Mouse (Mus musculus): ENCODE data around the gene Nckipsd. TPM values are rescaled to one million over a fixed set of nuclear protein-coding genes. Genes with fewer than 3 reads are reported as not detected.

Nckipsd gene
- polyA plus RNA-seq, 1 experiment from 2014 or later = 15.3 TPM

DNA sequence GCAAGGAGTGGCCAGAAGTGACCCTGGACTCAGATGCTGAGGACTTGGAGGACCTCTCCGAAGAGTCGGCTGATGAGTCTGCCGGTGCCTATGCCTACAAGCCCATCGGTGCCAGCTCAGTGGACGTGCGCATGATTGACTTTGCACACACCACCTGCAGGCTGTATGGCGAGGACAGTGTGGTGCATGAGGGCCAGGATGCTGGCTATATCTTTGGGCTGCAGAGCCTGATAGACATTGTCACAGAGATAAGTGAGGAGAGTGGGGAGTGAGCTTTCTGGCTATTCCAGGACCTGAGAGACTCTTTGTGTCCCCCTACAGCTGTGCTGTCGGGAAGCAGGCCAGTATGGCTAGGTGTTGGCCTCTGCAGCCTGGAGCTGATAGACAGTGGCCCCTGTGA lies 2.4 kb upstream of the Nckipsd start:
- no peaks in the 10 kb centered on the region for H3K9me3 ChIP-seq
- no peak overlapping the region for H3K4me2 ChIP-seq
- peaks cover 60% of the 10 kb centered on the region for H3K36me3 ChIP-seq
- 77% methylated on average over 8 of the region's 8 CpGs for WGBS
- no peak for ATAC-seq (ENCODE audit: borderline replicate concordance, extremely low read depth, low FRiP score, low TSS enrichment)
- no peak overlapping the region for H3K4me3 ChIP-seq
- H3K9ac ChIP-seq = no peak overlapping the region
- no peaks in the 10 kb centered on the region for H3K27me3 ChIP-seq
- H3K4me1 ChIP-seq = peaks cover 20% of the 10 kb centered on the region
- no peak overlapping the region for H3K27ac ChIP-seq

DNA sequence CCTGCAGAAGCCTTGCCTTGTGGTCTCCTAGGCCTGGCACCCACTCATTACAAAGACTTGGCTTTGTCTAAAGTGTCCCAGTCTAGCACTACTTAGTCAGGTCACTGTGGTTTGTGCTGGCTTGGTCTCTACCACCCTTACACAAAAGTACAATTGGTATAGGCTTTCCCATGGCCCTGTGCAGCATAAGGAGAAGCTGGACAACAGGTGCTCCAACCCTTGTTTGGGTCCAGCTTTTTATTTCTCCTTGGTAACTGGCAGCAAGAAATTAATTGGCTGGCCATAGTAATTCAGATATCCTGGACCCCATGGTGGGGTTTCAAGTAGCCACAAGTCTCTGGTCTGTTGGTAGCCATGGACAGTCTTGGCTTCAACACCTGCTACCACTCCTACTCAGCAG lies 1.8 kb upstream of the Nckipsd start:
- peaks cover 20% of the 10 kb centered on the region for H3K4me1 ChIP-seq
- H3K9me3 ChIP-seq = no peaks in the 10 kb centered on the region
- H3K4me3 ChIP-seq = no peak overlapping the region
- no peak overlapping the region for H3K27ac ChIP-seq
- peaks cover 54% of the 10 kb centered on the region for H3K36me3 ChIP-seq
- no peak overlapping the region for H3K4me2 ChIP-seq
- no peak overlapping the region for H3K9ac ChIP-seq
- no peak for ATAC-seq (ENCODE audit: borderline replicate concordance, extremely low read depth, low FRiP score, low TSS enrichment)
- H3K27me3 ChIP-seq = no peaks in the 10 kb centered on the region

DNA sequence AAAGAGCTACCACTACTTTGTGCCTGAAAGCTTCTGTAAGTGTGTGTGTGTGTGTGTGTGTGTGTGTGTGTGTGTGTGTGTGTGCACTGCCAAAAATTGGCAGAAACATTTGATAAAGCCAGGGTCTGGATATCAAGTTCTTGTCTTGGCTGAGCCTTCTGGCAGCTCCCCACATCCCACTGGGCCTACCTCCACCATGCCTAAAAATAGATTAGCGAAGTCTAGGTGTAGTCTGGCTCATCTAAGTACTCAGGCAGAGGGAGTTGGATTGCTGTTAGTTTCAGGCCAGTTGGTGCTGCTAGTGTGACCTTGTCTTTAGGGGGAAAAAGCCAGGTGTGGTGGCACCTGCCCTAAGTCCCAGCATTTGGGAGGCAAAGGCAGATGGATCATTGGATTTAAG lies 1.3 kb upstream of the Nckipsd start:
- H3K9ac ChIP-seq = no peak overlapping the region
- 91% methylated on average over 1 of the region's 1 CpGs for WGBS
- no peak overlapping the region for H3K4me2 ChIP-seq
- H3K27ac ChIP-seq = no peak overlapping the region
- no peak overlapping the region for H3K4me3 ChIP-seq
- H3K9me3 ChIP-seq = no peaks in the 10 kb centered on the region
- H3K4me1 ChIP-seq = peaks cover 20% of the 10 kb centered on the region
- H3K27me3 ChIP-seq = no peaks in the 10 kb centered on the region
- H3K36me3 ChIP-seq = peaks cover 50% of the 10 kb centered on the region
- no peak for ATAC-seq (ENCODE audit: borderline replicate concordance, extremely low read depth, low FRiP score, low TSS enrichment)

DNA sequence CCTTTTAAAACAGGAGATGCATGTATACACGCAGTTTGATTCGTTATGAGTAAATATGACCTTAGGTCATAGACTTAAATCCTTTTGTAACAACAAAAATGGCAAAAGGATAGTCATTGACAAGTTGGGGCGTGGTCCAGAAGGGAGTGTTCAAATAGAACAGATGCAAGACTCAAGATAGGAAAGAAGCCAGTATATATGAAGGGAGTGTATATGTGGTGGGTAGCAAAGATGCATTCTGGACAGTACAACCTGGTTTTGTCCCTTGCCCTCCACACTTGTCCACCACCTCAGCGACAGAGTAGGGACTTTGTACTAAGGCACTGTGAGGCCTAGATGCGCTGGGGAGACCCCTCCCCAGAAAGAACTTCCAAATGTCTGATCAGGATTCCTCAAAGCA lies 494 bp upstream of the Nckipsd start:
- no peak; the same call in 1 of the 2 replicates for ATAC-seq (ENCODE audit: borderline replicate concordance, extremely low read depth, low FRiP score, low TSS enrichment)
- Histone ChIP-seq H3K9ac (no peak overlapping the region), H3K4me2 (no peak overlapping the region), H3K9me3 (no peaks in the 10 kb centered on the region), H3K4me1 (peaks cover 20% of the 10 kb centered on the region), H3K4me3 (0 out of 2 replicates have a peak overlapping the region, but pooled peaks have one; percentile 64), H3K27me3 (no peaks in the 10 kb centered on the region), H3K27ac (no peak overlapping the region), H3K36me3 (peaks cover 47% of the 10 kb centered on the region)
- WGBS = 63% methylated on average over 5 of the region's 5 CpGs

DNA sequence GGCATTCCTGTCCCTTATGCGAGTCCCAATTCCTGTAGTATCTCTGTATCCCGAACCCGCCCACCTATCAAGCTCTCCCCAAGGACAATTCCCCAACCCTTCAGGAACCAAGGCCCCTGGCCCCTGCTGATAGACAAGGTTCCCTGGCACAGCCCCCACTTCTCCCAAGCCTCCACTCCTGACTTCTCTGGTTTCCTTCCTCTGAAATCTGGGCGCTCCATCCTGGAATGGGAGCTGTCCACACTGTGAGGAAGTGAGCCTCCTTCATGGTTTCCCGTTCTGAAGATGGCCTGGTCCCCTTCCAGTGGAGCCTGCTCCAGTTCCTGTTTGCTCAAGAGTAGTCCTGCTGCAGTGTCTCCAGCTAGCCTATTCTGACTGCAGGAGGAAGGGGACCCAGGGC lies 1.0 kb downstream of the Nckipsd start:
- no peak for ATAC-seq (ENCODE audit: borderline replicate concordance, extremely low read depth, low FRiP score, low TSS enrichment)
- no peaks in the 10 kb centered on the region for H3K27me3 ChIP-seq
- H3K36me3 ChIP-seq = peaks cover 45% of the 10 kb centered on the region
- H3K4me3 ChIP-seq = peak overlapping the region; percentile 64
- peak overlapping the region; percentile 73 for H3K4me2 ChIP-seq
- H3K9me3 ChIP-seq = no peaks in the 10 kb centered on the region
- no peak overlapping the region for H3K9ac ChIP-seq
- no peak overlapping the region for H3K27ac ChIP-seq
- peaks cover 20% of the 10 kb centered on the region for H3K4me1 ChIP-seq
- 45% methylated on average over 5 of the region's 5 CpGs for WGBS

DNA sequence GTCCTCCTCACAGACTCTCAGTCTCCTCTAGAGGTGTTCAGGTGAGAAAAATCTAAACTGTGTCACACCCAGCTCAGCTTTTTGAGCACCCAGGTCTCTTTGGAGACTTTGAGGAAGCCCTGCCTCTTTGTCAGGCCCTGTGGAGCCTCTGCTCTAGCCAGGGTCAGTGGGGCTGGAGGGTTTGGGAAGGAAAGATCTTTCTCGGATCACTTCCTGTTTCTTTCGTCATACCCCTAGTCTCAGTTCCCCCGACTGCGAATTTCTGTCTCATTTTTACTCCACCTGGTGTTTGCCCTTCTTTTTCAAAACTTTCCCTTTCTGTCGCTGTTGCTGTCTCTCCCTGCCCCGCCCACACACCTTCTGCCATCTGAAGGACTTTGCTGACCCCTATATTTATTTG lies 1.6 kb downstream of the Nckipsd start:
- peak overlapping the region; percentile 73; the same call in 1 of the 2 replicates for H3K4me2 ChIP-seq
- peaks cover 20% of the 10 kb centered on the region for H3K4me1 ChIP-seq
- 57% methylated on average over 6 of the region's 6 CpGs for WGBS
- peaks cover 45% of the 10 kb centered on the region for H3K36me3 ChIP-seq
- no peaks in the 10 kb centered on the region for H3K9me3 ChIP-seq
- no peak overlapping the region for H3K9ac ChIP-seq
- H3K4me3 ChIP-seq = no peak overlapping the region
- H3K27me3 ChIP-seq = no peaks in the 10 kb centered on the region
- no peak for ATAC-seq (ENCODE audit: borderline replicate concordance, extremely low read depth, low FRiP score, low TSS enrichment)
- no peak overlapping the region; the same call in 1 of the 2 replicates for H3K27ac ChIP-seq

DNA sequence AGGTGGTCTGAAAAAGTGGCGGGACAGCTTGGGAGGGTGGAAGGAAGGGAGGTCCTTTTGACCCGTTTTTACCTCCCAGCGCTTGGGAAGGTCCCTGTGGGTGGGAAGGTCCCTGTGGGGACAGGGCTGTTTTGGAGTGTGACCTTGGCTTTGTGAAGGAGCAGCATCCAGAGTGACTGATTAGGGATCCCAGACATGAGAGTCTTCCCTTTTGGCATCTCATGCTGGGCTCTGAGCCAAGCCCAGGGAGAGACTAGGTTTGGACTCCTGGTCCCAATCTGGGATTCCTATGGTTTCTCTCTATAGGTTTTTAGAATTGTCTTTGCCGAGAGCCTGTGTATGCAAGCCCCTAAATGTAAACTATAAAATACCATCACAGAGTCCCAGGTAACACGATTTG lies 2.3 kb downstream of the Nckipsd start:
- no peak overlapping the region for H3K9ac ChIP-seq
- no peak overlapping the region for H3K4me3 ChIP-seq
- peaks cover 20% of the 10 kb centered on the region for H3K4me1 ChIP-seq
- no peak overlapping the region for H3K4me2 ChIP-seq
- H3K27me3 ChIP-seq = no peaks in the 10 kb centered on the region
- no peak for ATAC-seq (ENCODE audit: borderline replicate concordance, extremely low read depth, low FRiP score, low TSS enrichment)
- 74% methylated on average over 5 of the region's 5 CpGs for WGBS
- H3K9me3 ChIP-seq = no peaks in the 10 kb centered on the region
- peaks cover 45% of the 10 kb centered on the region for H3K36me3 ChIP-seq
- no peak overlapping the region for H3K27ac ChIP-seq

DNA sequence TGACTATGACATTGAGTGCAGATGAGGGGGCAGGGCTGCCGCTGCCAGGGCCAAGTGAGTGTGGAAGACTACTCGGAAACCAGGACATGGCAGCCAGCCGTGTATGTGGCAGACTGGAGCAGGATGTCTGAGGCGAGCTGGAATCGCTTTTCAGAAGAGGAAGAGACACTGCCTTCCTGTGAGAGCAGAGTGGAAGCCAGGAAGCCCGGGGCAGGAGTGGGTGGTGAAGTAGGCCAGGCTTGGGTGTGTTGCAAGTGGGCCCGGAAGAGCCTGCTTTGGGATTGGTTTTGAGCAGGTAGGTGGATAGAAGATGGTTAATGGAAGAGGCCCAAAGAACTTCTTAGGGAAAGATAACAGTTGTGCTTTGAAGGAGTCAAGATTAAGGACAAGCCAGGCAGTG lies 7.4 kb downstream of the Nckipsd start:
- H3K9me3 ChIP-seq = no peaks in the 10 kb centered on the region
- 82% methylated on average over 7 of the region's 7 CpGs for WGBS
- H3K36me3 ChIP-seq = peaks cover 32% of the 10 kb centered on the region
- H3K4me1 ChIP-seq = no peaks in the 10 kb centered on the region
- no peak overlapping the region for H3K4me3 ChIP-seq
- no peak for ATAC-seq (ENCODE audit: borderline replicate concordance, extremely low read depth, low FRiP score, low TSS enrichment)
- H3K4me2 ChIP-seq = no peak overlapping the region
- H3K9ac ChIP-seq = no peak overlapping the region
- H3K27me3 ChIP-seq = no peaks in the 10 kb centered on the region
- no peak overlapping the region for H3K27ac ChIP-seq

DNA sequence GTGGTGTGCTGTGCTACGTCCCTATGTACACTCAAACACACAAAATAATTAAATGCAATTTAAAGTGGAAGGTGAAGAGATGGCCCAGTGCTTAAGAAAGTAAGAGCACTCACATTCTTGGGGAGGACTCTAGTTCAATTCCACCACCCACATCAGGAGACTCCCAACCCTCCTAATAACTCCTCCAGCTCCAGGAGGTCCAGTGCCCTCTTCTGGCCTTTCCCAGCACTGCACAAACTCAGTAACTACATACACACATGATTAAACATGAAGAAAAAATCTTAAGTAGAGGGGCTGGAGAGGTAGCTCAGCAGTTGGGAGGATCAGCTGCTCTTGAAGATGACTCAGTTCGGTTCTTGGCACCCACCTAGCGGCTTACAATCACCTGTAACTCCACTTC lies 11.3 kb downstream of the Nckipsd start:
- Histone ChIP-seq H3K4me3 (no peak overlapping the region), H3K4me2 (no peak overlapping the region), H3K4me1 (no peaks in the 10 kb centered on the region), H3K36me3 (peaks cover 15% of the 10 kb centered on the region), H3K9me3 (no peaks in the 10 kb centered on the region), H3K9ac (no peak overlapping the region), H3K27ac (no peak overlapping the region), H3K27me3 (peaks cover 19% of the 10 kb centered on the region)
- ATAC-seq (ENCODE audit: borderline replicate concordance, extremely low read depth, low FRiP score, low TSS enrichment) = no peak
- 54% methylated on average over 3 of the region's 3 CpGs for whole genome bisulfite sequencing

DNA sequence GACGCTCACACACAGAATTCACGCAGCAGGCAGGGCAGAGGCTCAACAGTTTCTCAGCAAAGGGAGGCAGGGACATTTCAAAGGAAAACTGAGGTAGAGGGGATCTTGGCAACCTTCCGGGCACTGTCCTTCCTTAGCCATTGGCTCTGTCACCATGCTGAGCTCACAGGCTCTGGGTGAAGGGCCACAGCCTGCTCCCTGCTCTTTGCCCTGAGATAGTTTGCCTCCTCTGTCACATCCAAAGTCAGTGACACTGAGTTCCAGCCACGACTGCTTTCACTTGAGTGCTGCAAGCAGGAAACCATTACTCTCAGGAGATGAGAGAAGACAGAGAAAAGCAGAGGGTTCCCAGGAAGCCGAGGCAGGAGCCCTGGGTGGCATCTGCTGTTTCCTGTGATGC lies 11.9 kb downstream of the Nckipsd start:
- Histone ChIP-seq H3K4me2 (no peak overlapping the region), H3K36me3 (peaks cover 10% of the 10 kb centered on the region), H3K27ac (no peak overlapping the region), H3K27me3 (peaks cover 25% of the 10 kb centered on the region), H3K9me3 (no peaks in the 10 kb centered on the region), H3K9ac (no peak overlapping the region), H3K4me3 (no peak overlapping the region), H3K4me1 (no peaks in the 10 kb centered on the region)
- ATAC-seq (ENCODE audit: borderline replicate concordance, extremely low read depth, low FRiP score, low TSS enrichment) = no peak
- WGBS = 61% methylated on average over 5 of the region's 5 CpGs

DNA sequence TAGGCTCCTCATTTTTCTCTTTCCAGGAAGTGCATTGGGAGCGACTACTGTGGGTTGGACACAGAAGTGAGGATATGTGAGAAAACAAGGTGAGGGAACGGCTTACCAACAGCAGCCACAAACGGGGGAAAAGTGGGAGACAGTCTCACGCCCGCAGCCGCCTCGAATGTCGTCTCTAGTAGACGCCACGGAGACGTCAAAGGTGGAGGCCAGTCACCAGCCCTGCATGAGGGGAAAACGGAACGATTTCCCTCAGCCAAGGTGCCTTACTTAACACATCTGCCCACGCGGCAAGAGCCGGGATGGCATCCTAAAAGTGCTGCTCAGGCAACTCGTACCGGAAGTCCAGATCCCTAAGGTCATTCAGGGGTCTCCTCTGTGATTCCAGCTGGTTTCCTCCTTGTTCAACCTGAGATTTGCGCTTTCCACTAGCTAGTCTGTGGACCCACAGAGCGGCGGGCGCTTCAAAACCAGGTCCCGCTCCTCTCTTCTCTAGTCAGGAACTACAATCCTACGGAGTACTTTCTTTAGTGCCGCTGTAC lies 16.0 kb downstream of the Nckipsd start:
- Histone ChIP-seq H3K9ac (no peak overlapping the region), H3K27me3 (peaks cover 65% of the 10 kb centered on the region), H3K4me1 (peaks cover 15% of the 10 kb centered on the region), H3K36me3 (no peaks in the 10 kb centered on the region), H3K9me3 (no peaks in the 10 kb centered on the region), H3K27ac (no peak overlapping the region), H3K4me3 (no peak overlapping the region), H3K4me2 (no peak overlapping the region)
- ATAC-seq (ENCODE audit: borderline replicate concordance, extremely low read depth, low FRiP score, low TSS enrichment) = no peak
- 4% methylated on average over 25 of the region's 25 CpGs for WGBS

DNA sequence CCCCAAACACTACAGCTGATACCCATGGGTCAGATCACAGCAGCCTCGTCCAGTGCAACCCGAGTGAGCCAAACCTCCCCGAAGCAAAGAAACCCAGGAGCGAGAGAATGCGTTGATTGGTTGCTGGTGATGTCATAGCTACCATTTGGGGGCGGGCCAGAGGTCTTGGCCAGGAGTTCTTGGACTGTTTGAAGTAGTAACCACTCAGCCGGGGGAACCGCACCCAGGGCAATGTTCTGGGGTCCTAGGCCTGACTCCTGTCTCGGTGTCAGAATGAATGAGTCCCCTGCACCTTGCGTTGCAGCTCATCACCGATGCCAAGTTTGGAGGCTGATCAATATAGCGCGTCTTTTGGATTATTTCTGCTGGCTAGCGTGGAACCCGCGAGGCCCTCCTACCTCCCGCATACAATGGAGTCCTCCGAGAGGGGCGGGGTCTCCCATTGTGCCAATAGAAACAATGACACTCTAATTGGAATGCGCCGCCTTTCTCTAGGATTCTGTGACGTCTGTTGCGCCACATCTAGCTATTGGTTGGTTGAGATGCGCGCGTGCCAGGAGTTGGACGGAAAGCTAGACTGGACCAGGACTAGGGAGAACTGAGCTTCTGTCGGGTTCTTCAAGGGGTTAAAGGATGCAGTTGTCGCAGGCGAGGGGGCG lies 16.7 kb downstream of the Nckipsd start:
- Histone ChIP-seq H3K36me3 (no peaks in the 10 kb centered on the region), H3K27ac (no peak overlapping the region), H3K4me1 (peaks cover 15% of the 10 kb centered on the region), H3K27me3 (peaks cover 72% of the 10 kb centered on the region), H3K4me2 (no peak overlapping the region), H3K9ac (no peak overlapping the region), H3K9me3 (no peaks in the 10 kb centered on the region), H3K4me3 (no peak overlapping the region)
- no peak for ATAC-seq (ENCODE audit: borderline replicate concordance, extremely low read depth, low FRiP score, low TSS enrichment)
- 2% methylated on average over 31 of the region's 31 CpGs for whole genome bisulfite sequencing
